Mouse (Mus musculus) small intestine, adult 10 weeks (tissue): ENCODE measurements around the gene P2ry1. TPM values are rescaled to one million over a fixed set of nuclear protein-coding genes. Genes with fewer than 3 reads are reported as not detected.

Experiments
- polyA plus RNA-seq: library from polyadenylated mRNA; stranded (reverse); fragments of 350-450 nt; fragmentation: Illumina TruSeq; extraction: RNeasy Lipid Tissue Mini Kit (QIAGEN cat#74804); gene quantifications from one replicate; pipeline ENCODE4 v1.2.3, GENCODE M21; 2014; ENCODE audit warnings: low replicate concordance

Gene P2ry1
- 79.5 TPM for polyA plus RNA-seq

GRCm38 (mm10) chr3:61002587-61003501 lies at the start of gene P2ry1:
Gene P2ry1, plus strand, starts transcription at chr3:61002795.

